Mouse (Mus musculus): ENCODE measurements around the gene Usp32. TPM values are rescaled to one million over a fixed set of nuclear protein-coding genes. Genes with fewer than 3 reads are reported as not detected.

Usp32 gene
- total RNA-seq, 2 experiments from 2014 or later: 10.4 to 12.3 TPM

GRCm38 (mm10) chr11:85123267-85123992, 16.5 kb downstream of the Usp32 start:
- DNase-seq: no peak

GRCm38 (mm10) chr11:85122073-85122472, 17.9 kb downstream of the Usp32 start:
- DNase-seq: no peak

DNA sequence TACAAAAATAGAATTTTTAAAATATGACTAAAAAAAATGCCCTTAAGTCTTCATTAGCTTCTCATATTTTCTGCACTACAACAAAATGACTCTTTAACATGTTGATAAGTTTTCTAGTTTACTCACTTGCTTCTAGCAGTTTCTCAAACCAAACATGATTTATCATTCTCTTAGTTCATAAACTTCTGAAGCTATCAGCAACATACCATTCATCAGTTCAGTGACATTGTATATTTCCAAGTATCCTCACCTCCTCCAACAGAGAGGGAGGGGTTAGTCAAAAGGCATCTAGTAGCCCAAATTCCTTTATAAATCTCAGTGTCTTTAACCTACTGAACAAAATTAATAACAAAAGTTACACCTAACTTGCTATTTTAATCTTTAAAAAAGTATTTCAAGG, 22.8 kb downstream of the Usp32 start:
- DNase-seq: no peak

DNA sequence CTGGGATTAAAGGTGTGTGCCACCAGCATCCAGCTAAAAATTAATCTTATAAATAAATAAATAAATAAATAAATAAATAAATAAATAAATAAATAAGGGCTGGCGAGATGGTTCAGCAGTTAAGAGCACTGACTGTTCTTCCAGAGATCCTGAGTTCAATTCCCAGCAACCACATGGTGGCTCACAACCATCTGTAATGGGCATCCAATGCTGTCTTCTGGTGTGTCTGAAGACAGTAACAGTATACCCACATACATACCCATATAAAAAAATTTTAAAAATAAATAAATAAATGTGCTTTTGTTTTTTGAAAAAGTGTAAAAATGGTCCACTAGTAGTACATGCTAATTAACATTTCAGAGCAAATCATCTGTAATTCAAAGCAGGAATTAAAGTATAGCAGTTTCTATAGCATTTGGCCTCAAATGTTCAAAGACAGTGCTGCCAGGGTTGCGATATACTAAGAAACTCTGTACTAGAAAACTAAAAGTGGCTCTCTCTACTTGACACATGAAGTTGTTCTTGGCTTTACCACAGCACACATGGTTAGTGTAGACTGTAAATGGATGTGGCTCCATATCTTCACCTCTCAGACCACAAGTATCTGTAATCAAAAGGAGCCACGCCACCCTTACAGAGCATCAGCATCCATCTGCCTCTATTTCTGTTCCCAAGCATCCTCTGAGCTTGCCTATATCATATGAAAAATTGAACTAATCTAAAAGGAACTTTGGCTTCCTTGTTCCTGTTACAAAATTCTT, 23.7 kb downstream of the Usp32 start:
- no peak for DNase-seq

GRCm38 (mm10) chr11:85109957-85110356, 30.0 kb downstream of the Usp32 start:
- DNase-seq: no peak

DNA sequence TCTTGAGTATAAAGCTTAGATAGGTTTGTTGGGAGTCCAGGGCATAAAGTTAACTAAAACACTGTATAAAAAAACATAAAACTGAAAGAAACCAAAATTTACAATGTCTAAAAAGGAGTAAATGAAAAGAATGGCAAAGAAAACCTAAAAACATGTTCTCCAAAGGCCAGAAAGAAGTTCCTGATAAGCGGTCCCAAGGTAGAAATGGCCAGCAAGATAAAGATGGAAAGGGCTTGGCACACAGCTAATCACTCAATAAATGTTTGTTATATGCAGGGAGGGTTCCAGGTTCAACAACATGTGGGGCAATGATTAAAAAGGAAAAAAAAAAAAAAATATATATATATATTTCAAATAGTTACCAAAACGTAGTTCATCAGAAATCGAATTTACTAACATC, 32.7 kb downstream of the Usp32 start:
- DNase-seq: no peak

GRCm38 (mm10) chr11:85105836-85106235, 34.1 kb downstream of the Usp32 start:
- DNase-seq: no peak

DNA sequence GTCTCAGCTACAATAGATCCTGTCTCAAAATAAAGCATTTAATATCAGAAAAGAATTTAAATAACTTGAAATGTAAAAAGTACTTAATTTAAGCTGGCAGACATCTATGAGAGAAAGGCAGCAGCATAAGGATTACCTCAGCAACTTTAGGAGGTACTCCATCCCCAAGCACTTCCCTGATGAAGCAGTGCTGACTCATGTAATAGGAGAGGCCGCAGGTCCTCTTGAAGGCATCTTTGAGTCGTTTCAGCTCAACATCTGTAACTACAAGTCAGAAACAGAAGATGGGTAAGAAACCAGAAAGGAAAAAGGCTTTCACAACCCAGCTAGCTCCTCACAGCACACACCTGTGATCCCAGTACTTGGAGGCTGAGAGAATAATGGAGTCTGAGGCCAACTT, 36.2 kb downstream of the Usp32 start:
- DNase-seq: no peak

GRCm38 (mm10) chr11:85095116-85095515, 44.8 kb downstream of the Usp32 start:
- no peak for DNase-seq

DNA sequence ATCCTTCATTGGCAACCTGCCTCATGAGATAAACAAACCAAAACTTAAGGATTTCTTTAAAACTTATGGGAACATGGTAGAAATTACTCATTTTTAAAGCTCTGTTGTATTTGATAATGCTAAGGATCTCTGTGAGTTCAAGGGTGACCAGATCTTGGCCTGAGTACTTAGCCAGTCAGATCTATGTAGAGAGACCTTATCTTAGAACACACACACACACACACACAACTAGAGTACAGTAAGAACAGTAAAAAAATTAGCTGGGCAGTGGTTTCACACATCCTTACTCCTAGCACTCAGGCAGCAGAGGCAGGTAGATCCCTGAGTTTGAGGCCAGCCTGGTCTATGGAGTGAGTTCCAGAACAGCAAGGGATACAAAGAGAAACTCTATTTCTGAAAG, 53.7 kb downstream of the Usp32 start:
- DNase-seq: no peak

DNA sequence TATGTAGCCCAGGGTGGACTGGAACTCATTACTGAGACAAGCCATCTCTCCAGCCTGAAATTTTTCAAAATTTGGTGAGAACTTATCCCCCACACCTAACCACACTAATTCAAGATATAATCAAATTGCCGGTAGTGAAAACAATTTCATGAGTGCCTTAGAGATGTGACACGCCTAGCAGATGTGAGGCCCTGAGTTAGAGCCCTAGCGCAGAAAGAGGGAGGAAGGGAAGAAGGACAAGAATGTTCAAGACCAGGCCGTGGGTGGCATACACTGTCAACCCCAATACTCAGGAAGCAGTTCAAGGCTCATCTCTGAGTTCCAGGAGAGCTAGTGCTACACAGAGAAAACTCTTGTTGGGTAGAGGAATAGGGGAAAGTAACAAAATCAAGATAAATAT, 72.1 kb downstream of the Usp32 start:
- DNase-seq: no peak

- DNase-seq: no peak
Measured at GRCm38 (mm10) chr11:85058562-85058961, 81.4 kb downstream of the Usp32 start.

DNA sequence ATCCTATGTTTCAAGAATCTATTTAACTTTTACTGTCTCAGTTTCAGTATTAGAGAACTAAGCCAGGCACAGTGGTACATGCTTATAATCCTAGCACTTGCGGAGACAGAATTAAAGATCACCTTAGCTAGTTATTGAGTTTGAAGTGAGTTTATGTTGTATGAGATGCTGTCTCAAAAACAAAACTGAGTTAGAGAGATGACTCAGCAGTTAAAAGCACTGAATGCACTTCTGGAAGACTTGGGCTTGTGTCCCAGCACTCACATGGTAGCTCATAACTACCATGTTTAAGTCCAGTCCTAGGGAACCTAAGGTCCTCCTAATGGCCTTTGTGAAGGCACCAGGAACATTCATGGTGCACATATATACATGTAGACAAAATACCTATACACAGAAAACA, 82.4 kb downstream of the Usp32 start:
- DNase-seq: no peak

GRCm38 (mm10) chr11:85056901-85057300, 83.1 kb downstream of the Usp32 start:
- DNase-seq: no peak

GRCm38 (mm10) chr11:85055561-85055960, 84.4 kb downstream of the Usp32 start:
- no peak for DNase-seq

- DNase-seq: no peak
Measured at GRCm38 (mm10) chr11:85039256-85039655, 100.7 kb downstream of the Usp32 start.

GRCm38 (mm10) chr11:85013121-85013520, 126.8 kb downstream of the Usp32 start:
- no peak for DNase-seq

DNA sequence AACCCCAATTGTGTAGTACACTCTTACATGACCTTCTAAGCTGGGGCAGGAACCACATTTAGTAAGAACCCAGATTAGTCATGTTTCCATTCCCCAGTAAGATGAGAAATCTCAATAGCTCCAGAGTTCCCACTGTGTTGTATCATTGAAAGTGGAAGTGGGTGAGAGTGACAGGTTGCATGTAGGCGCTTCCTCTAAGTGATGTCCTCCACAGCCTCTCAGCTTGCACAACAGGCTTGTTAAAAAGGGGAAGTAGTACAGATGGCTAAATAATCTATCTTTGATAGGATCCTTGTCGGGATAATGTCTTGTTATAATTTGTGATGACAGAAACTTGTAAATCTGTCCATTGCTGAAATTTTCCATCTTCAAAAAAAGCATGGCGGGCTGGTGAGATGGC, 136.4 kb downstream of the Usp32 start:
- DNase-seq: no peak

DNA sequence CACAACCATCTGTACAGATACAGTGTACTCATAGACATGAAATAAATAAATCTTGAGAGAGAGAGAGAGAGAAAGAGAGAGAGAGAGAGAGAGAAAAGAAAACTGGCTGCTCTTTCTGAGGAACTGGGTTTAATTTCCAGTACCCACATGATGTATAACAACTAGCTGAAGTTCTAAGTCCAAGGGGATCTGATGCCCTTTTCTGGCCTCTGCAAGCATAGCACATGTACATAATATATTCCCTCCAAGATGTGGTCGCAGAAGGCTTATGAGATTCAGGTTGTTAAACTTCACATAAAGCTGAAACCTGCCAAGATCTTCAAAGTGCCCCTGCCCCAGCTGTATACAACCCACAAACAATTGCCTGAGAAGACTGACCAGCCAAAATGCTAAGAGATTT, 144.7 kb downstream of the Usp32 start:
- DNase-seq: no peak

GRCm38 (mm10) chr11:84992996-84993395, 147.0 kb downstream of the Usp32 start:
- DNase-seq: no peak

- DNase-seq: no peak
Measured at GRCm38 (mm10) chr11:84988341-84988919, 151.5 kb downstream of the Usp32 start.

DNA sequence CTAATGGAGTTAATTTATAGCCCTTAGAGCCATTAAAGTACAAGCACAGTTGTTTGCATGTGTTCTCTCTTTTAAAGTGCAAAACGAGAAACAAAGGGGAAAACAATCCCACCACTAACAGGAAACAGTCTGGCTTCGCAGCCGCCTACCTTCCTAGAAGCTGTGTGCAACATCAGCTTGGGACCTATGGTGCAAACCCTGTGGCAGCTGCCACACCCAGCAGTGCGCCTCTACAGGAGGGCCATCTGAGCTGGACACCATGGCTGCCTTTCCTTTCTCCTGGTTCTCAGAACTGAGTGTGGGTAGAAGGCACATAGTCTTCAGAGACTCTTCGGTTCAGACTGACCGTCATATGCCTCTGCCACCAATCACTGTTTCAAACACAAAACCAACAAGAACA, 154.5 kb downstream of the Usp32 start:
- DNase-seq: no peak

DNA sequence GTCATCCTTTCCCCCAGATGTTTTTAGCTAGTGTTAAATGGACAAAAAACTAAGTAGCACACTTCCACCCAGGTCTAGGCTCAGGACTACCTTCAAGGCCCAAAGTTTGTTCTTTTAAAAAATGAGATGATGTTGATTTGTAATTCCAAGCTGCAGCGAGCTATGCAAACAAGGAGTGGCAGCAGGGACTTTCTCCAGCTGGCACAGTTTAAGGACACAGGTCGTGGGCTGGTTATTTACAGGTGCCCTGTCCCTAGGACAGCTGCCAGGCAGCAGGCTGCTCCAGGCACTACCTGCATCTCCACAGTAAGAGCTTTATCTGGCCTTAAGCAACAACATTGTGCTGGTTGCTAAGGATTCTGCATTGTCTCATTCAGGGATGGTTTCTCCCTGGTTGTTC, 159.3 kb downstream of the Usp32 start:
- DNase-seq: no peak

DNA sequence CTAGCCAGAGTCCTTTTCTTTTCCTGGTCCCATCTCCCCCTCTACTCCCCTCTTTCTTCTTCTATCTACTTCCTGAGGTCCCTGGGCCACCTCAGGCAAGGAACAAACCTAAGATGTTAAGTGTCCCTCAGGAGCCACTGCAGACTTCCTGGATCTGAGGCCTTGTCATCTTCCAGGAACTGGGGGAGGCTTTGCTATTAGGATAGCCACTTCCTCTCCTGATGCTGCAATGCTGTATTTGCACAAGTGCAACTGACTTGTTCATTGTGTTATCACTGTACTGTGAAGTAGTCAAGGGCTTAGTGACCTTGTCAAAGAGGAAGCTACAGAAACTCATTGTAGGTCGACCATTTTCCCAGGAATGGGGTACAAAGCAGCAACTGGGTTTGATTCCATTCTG, 160.6 kb downstream of the Usp32 start:
- DNase-seq: no peak

All from gastrocnemius, postnatal 10 days (tissue).